Mouse (Mus musculus) embryonic fibroblast, embryonic 13.5 days (primary cell): ENCODE measurements at regions not wholly inside any gene's neighbourhood (a gene's known extent, or its start where the extent isn't known, plus 50 kb on each side); places are given as distances from the start of the nearest gene placed in this dataset.

ENCODE experiments used
- CTCF ChIP-seq: IDR thresholded peaks from 2 replicates; pipeline ENCODE4 v1.5.1; 2011; ENCODE audit warnings: mild to moderate bottlenecking, control low read depth, low read length, moderate library complexity, borderline replicate concordance; ENCODE audit not compliant: insufficient read depth
- POLR2A ChIP-seq: IDR thresholded peaks from 2 replicates; pipeline ENCODE4 v1.6.1; 2011; ENCODE audit warnings: low read depth, mild to moderate bottlenecking, control low read depth, low read length, moderate library complexity

DNA sequence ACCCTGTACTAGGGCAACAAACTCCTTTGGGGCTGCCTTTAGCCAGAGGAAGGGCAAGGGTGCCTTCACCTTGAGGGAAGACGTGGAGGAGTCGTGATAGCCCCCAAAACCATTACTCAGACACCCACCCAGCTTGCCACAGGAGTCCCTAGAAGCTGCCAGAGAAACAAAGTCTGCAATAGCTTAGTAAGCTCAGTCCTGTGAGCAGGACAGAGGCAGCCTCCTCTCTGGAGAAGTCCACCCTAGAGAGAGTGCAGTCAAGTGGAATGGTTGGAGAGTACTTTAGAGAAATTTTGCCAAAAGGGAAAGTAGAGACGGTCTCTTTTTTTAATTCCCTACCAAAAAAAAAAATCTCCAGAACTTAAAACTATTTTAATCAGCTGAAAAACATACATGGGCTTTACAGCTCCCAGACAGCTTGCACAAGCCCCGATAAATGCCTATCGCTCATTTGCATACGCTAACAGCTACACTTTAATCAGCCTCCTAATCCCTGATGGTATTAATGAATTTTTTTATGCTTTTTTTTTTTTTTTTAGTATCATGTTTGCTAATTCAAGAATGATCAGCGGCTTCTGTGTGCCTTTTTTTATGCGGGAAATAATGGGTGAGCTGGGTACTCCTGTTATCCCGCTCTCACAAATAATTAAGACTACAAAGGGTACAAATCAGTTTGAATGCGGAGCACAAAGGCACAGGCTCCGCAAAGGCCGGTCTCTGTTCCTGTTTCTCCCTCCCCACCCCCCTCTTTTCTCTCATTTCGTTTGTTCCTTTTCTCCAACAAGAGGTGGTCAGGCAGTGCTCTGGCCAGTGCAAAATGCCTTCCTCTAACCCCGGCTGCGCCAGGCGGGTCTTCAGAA is 219.8 kb downstream of the Il20rb start:
- TF ChIP-seq CTCF (no peak), POLR2A (no peak)
